Mouse (Mus musculus) heart, embryonic 12.5 days (tissue): ENCODE data around the gene Spata31d1d. TPM values are rescaled to one million over a fixed set of nuclear protein-coding genes. Genes with fewer than 3 reads are reported as not detected.
"Not testable (repeated sequence)": the region's sequence is repeated elsewhere in the genome, so short reads cannot be mapped to it uniquely, and the experiment has no call there.

ENCODE experiments used
- ATAC-seq: fragments of 200-750 bp; cut with Nextera tagmentation; 2 replicates; pipeline ENCODE4 v1.8.0; 2017; ENCODE audit warnings: moderate TSS enrichment, moderate library complexity; ENCODE audit not compliant: insufficient number of reproducible peaks, low FRiP score
- H3K27ac ChIP-seq: fragments of 300-500 bp; sonication (generic); 2 replicates; pipeline ENCODE4 v1.5.1; 2016; ENCODE audit warnings: mild to moderate bottlenecking, moderate library complexity; ENCODE audit not compliant: poor library complexity, severe bottlenecking
- H3K27me3 ChIP-seq: fragments of 300-500 bp; sonication (generic); replicated peaks from 2 replicates; pipeline ENCODE4 v1.6.1; 2016; ENCODE audit warnings: mild to moderate bottlenecking, moderate library complexity
- H3K36me3 ChIP-seq: fragments of 300-500 bp; sonication (generic); 2 replicates; pipeline ENCODE4 v1.6.1; 2016; ENCODE audit warnings: mild to moderate bottlenecking, moderate library complexity
- H3K4me1 ChIP-seq: fragments of 300-500 bp; sonication (generic); replicated peaks from 2 replicates; pipeline ENCODE4 v1.6.1; 2016; ENCODE audit warnings: mild to moderate bottlenecking
- H3K4me2 ChIP-seq: fragments of 300-500 bp; sonication (generic); 2 replicates; pipeline ENCODE4 v1.6.1; 2016; ENCODE audit warnings: mild to moderate bottlenecking, moderate library complexity
- H3K4me3 ChIP-seq: fragments of 300-500 bp; sonication (generic); 2 replicates; pipeline ENCODE4 v1.5.1; 2016; ENCODE audit warnings: mild to moderate bottlenecking
- H3K9ac ChIP-seq: fragments of 300-500 bp; sonication (generic); 2 replicates; pipeline ENCODE4 v1.6.1; 2016; ENCODE audit warnings: mild to moderate bottlenecking, moderate library complexity
- H3K9me3 ChIP-seq: fragments of 300-500 bp; sonication (generic); replicated peaks from 2 replicates; pipeline ENCODE4 v1.6.1; 2016; ENCODE audit warnings: mild to moderate bottlenecking, moderate library complexity
- WGBS: fragments of 180-500 bp; shearing (Covaris S2); methylation state at CpG from one replicate; pipeline ENCODE4 v1.1.7; 2016; 5-methylcytosine and 5-hydroxymethylcytosine counted together
- polyA plus RNA-seq: library from polyadenylated mRNA; unstranded; fragments of >200 nt; fragmentation: Nextera tagmentation; extraction: Ambion mirVana; gene quantifications from 2 replicates; pipeline ENCODE4 v1.2.1, GENCODE M21; 2016

Spata31d1d gene
- polyA plus RNA-seq, 1 experiment from 2014 or later, result not detected

DNA sequence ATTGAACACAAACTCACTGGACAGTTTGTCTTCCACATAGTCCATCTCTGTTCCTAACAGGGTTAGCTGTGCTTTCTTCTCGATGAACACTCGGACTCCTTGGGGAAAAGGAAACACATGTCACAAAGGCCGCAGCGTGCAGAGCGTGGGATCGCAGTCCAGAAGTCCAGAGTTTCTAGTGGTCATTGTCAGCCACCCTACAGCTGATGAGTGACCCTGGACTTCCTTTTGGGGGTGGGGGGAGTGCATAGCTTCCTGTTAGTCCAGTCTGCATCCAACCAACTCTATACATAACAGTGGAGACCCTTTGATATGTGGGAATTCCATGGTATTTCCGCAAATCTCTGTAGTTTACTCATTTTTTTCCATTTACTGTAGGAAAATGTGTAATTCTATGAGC, 25.4 kb upstream of the Spata31d1d start:
- ATAC-seq, result no peak
- H3K36me3 ChIP-seq, result peaks cover 76% of the 10 kb centered on the region
- no peaks in the 10 kb centered on the region for H3K27me3 ChIP-seq
- H3K4me2 ChIP-seq, result no peak overlapping the region
- no peak overlapping the region for H3K9ac ChIP-seq
- H3K4me1 ChIP-seq, result peaks cover 22% of the 10 kb centered on the region
- H3K4me3 ChIP-seq, result no peak overlapping the region
- no peaks in the 10 kb centered on the region; the same call in 1 of the 2 replicates for H3K9me3 ChIP-seq
- no peak overlapping the region for H3K27ac ChIP-seq
- WGBS, result 78% methylated on average over 7 of the region's 7 CpGs

DNA sequence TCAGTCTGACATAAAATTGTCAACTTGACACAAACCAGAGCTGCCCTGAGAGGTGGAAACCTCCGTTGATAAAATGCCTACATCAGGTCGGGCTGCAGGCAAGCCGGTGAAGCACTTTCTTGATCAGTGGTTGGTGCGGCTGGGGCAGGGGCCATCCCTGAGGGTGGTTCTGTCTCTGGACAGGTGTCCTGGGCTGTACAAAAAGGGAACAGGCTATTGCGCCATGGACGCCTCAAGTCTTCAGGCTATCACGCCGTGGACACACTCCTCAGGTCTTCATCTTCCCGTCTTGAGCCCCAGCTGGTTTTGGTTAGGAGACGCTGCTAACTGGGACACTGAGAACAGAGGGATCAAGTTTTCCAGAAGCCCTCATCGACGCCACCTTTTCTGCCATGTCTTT, 18.8 kb upstream of the Spata31d1d start:
- Histone ChIP-seq H3K4me3 (no peak overlapping the region), H3K4me2 (no peak overlapping the region), H3K4me1 (0 out of 2 replicates have a peak, but pooled peaks cover 2% of the 10 kb centered on the region), H3K27me3 (no peaks in the 10 kb centered on the region), H3K36me3 (peaks cover 18% of the 10 kb centered on the region), H3K9ac (no peak overlapping the region), H3K9me3 (no peaks in the 10 kb centered on the region; the same call in 1 of the 2 replicates), H3K27ac (no peak overlapping the region)
- no peak for ATAC-seq
- WGBS, result 60% methylated on average over 12 of the region's 12 CpGs

DNA sequence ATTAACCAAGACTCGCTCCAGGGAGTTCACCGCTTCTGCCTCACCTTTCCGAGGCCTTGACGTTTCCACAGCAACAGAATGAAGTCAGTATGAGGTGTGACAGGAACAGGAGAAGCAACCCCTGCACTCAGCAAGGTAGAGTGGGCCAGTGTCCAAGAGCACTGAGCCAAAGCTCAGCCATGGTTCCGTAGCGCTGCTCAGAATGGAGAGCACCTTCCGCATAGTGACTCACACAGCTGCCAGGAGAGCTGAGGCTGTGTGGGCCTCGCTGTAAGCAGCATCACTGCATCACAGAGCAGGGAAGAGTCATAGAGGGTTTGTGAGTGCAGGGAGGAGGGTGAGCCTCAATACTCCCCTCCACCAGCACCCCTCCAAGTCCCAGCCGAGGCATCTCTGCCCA, 15.2 kb upstream of the Spata31d1d start, which contains the start of gene 1700014D04Rik:
Gene 1700014D04Rik, minus strand, starts transcription at position 42 of the 400 bp plus-strand sequence.
- Histone ChIP-seq H3K36me3 (no peaks in the 10 kb centered on the region), H3K27ac (no peak within 1 kb of the TSS), H3K9me3 (no peaks in the 10 kb centered on the region), H3K9ac (no peak within 1 kb of the TSS), H3K4me1 (0 out of 2 replicates have a peak, but pooled peaks cover 3% of the 10 kb centered on the region), H3K4me2 (no peak within 1 kb of the TSS), H3K27me3 (no peaks in the 10 kb centered on the region), H3K4me3 (no peak within 1 kb of the TSS)
- WGBS, result 76% methylated on average over 9 of the region's 9 CpGs
- no peak for ATAC-seq

DNA sequence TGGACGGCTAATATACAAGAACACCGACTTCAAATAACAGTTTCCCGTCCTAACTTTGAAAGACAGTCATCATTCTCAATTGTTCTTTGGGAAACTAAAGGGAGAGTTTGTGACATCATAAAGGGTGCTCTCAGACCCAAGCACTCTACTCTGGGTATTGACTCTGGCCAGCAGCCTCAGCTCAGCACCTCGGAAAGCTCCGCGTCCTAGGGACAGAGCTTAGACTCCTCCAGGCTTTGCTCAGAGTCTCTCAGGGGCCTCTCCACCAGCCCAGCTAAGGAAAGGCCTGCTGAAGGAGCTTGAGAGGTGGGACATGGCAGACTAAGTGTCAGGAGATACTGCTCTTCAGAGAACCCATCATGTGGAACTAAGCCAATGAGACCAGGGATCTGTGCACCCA, 14.6 kb upstream of the Spata31d1d start:
- H3K36me3 ChIP-seq, result no peaks in the 10 kb centered on the region
- 0 out of 2 replicates have a peak, but pooled peaks cover 3% of the 10 kb centered on the region for H3K4me1 ChIP-seq
- H3K4me2 ChIP-seq, result no peak overlapping the region
- H3K27ac ChIP-seq, result no peak overlapping the region
- H3K4me3 ChIP-seq, result no peak overlapping the region
- H3K9ac ChIP-seq, result no peak overlapping the region
- H3K9me3 ChIP-seq, result no peaks in the 10 kb centered on the region
- 70% methylated on average over 6 of the region's 6 CpGs for WGBS
- H3K27me3 ChIP-seq, result no peaks in the 10 kb centered on the region
- 0 out of 2 replicates have a peak, but pooled peaks have one; percentile 34 for ATAC-seq

DNA sequence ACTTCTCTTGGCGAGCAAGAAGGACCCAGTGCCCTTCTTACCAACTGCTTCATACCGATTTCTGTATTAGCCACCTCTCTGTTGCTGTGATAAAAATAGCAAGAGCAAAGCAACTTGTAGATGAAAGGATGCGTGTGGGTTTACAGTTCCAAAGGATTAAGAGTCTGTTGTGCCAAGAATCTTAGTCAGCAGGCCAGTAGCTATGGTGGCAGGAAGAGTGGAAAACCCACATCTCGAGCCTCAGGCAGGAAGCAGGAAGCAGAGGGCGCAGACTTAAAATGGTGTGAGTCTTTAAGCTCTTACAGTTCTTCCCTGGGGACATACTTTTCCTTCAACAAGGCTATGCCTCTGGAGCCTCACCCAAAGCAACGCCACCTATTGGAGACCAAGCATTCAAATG, 13.9 kb upstream of the Spata31d1d start:
- no peak for ATAC-seq
- no peaks in the 10 kb centered on the region for H3K36me3 ChIP-seq
- H3K27ac ChIP-seq, result no peak overlapping the region
- WGBS, result 72% methylated on average over 6 of the region's 6 CpGs
- no peak overlapping the region for H3K9ac ChIP-seq
- no peak overlapping the region for H3K4me3 ChIP-seq
- H3K27me3 ChIP-seq, result no peaks in the 10 kb centered on the region
- 0 out of 2 replicates have a peak, but pooled peaks cover 3% of the 10 kb centered on the region for H3K4me1 ChIP-seq
- H3K4me2 ChIP-seq, result no peak overlapping the region
- H3K9me3 ChIP-seq, result no peaks in the 10 kb centered on the region

DNA sequence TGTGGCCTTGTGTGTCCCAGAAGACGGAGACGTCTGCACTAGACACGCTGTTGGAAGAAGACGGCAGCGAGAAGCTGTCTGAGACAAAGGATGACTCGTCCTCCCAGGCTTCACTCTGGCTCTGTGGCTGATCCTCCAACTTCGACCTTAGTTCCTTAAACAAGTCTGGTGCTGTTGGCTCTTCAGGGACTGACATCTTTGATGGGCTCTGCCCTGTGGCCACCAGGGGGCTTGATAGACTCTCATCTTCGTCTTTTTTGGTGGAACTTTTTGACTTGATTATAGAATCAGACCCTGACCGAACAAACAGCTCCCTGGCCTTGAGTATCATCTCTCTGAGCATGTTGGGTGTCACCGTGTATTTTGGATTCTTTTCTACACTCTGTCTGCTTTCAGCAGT, 10.1 kb upstream of the Spata31d1d start:
- WGBS, result 67% methylated on average over 10 of the region's 10 CpGs
- no peaks in the 10 kb centered on the region for H3K9me3 ChIP-seq

DNA sequence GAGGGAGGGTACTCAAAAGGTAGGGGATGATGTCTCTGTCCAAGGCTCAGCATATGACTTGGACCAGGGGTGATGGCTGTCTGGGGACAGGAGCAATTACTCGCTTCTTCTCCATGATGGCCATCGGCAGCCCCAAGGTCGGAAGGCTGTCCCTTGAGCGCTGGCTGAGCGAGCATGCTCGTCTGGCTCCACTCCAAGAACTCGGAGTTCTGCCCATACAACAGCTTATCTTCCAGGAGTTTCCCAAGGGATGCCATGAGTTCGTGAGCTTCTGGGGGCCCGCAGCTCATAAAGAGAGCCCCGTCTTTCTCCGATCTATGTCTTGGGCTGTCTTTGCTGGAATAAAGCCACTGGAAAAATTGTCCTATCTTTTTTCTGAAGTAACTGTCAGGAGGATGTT, 9.5 kb upstream of the Spata31d1d start:
- H3K4me1 ChIP-seq, result 0 out of 2 replicates have a peak, but pooled peaks cover 3% of the 10 kb centered on the region
- no peak overlapping the region for H3K9ac ChIP-seq
- H3K4me2 ChIP-seq, result no peak overlapping the region
- H3K27me3 ChIP-seq, result no peaks in the 10 kb centered on the region
- no peak for ATAC-seq
- H3K9me3 ChIP-seq, result no peaks in the 10 kb centered on the region
- H3K36me3 ChIP-seq, result no peaks in the 10 kb centered on the region
- no peak overlapping the region for H3K4me3 ChIP-seq
- 75% methylated on average over 11 of the region's 11 CpGs for WGBS
- H3K27ac ChIP-seq, result no peak overlapping the region

More for the DNA sequence above, 10.1 kb upstream of the Spata31d1d start:
- Histone ChIP-seq H3K9ac (no peak overlapping the region), H3K4me1 (0 out of 2 replicates have a peak, but pooled peaks cover 3% of the 10 kb centered on the region), H3K4me2 (no peak overlapping the region), H3K27me3 (no peaks in the 10 kb centered on the region), H3K27ac (no peak overlapping the region), H3K4me3 (no peak overlapping the region), H3K36me3 (no peaks in the 10 kb centered on the region)
- no peak for ATAC-seq

DNA sequence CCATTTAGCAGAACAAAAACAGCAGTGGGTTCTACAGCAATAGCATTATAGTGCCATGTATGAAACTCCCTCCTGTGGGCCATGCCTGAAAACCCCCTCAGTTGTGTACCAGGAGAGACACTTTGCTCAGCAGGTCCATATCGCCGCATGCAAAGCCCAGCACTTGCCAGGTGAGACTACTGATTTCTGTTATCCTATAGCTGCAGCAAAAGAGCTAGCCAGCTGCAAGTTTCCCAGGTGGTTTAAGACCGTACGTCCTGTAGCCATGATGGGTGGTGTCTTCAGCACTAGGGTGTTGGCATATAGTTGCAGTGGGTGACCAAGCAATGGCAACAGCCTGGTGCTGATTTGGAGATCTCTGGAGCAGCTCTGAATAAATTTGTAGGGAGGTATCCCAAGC, 7.8 kb upstream of the Spata31d1d start:
- WGBS, result 83% methylated on average over 4 of the region's 4 CpGs
- Histone ChIP-seq H3K27me3 (no peaks in the 10 kb centered on the region), H3K4me2 (no peak overlapping the region), H3K9me3 (no peaks in the 10 kb centered on the region), H3K27ac (no peak overlapping the region), H3K4me1 (no peaks in the 10 kb centered on the region), H3K9ac (no peak overlapping the region), H3K36me3 (no peaks in the 10 kb centered on the region), H3K4me3 (no peak overlapping the region)
- no peak for ATAC-seq

DNA sequence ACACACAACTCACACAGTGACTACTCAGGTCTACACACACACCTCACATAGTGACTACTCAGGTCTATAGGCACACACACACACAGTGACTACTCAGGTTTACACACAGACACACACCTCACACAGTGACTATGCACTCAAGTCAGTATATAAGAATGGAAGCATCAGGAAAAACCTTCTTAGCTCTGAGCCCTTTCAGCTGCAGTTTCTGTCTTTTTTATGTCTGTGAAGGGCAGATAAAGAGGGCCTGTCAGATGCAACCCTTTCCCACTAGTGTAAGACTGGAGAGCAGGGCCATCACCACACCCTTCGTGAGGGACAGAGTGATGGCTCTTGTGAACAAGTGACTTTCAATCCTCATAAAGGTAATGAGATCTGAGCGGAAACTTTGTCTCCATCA, 6.9 kb upstream of the Spata31d1d start:
- Histone ChIP-seq H3K9ac (no peak overlapping the region), H3K36me3 (no peaks in the 10 kb centered on the region), H3K27ac (no peak overlapping the region), H3K4me3 (no peak overlapping the region), H3K4me2 (no peak overlapping the region), H3K4me1 (no peaks in the 10 kb centered on the region), H3K27me3 (no peaks in the 10 kb centered on the region), H3K9me3 (no peaks in the 10 kb centered on the region)
- WGBS, result 77% methylated on average over 2 of the region's 2 CpGs
- ATAC-seq, result peak; percentile 66; the same call in 1 of the 2 replicates

DNA sequence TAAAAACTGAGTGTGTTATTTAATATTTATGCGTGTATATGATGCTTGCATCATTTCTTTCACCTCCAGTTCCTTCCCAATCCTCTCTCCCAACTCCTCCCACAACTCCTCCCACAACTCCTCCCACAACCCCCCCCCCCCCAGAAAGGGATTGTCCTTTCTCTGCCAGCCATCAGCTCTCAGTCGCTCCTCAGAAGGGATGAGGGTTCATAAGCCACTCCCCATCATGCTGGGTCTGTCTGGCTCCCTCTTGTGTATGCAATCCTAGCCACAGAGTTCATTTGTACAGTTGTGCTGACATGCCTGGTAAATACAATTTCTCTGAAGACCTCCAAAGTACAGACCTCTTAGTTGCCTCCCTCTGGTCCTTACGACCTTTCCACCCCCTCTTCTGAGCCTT, 3.6 kb upstream of the Spata31d1d start:
- no peak overlapping the region for H3K9ac ChIP-seq
- H3K9me3 ChIP-seq, result no peaks in the 10 kb centered on the region
- WGBS, result 27% methylated on average over 3 of the region's 3 CpGs
- no peak for ATAC-seq
- no peak overlapping the region for H3K27ac ChIP-seq
- H3K27me3 ChIP-seq, result no peaks in the 10 kb centered on the region
- H3K36me3 ChIP-seq, result no peaks in the 10 kb centered on the region
- no peak overlapping the region for H3K4me3 ChIP-seq
- H3K4me2 ChIP-seq, result no peak overlapping the region
- no peaks in the 10 kb centered on the region for H3K4me1 ChIP-seq

DNA sequence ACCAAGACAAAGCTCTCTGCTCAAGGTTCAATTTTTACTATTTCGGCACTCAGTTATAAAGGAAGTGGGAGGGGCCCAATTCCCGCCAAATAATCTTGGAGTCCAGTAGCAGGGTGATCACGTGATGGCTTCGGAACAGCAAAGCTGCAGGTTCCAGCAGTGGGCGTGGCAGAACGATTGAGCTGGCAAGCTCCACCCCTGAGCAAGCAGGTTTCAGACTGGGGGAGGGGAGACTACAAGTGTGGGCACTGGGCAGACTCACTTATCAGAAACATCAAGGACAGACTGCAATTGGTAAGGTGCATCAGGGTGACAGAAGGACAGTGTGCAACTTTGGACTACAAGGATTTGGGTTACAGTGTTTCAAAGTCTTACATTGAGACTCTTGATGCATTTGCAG, 2.8 kb upstream of the Spata31d1d start:
- H3K27ac ChIP-seq, H3K4me3 ChIP-seq, ATAC-seq, H3K4me2 ChIP-seq, H3K36me3 ChIP-seq, H3K9ac ChIP-seq, H3K4me1 ChIP-seq, H3K27me3 ChIP-seq, H3K9me3 ChIP-seq: not testable (repeated sequence)
- 29% methylated on average over 6 of the region's 6 CpGs for WGBS

DNA sequence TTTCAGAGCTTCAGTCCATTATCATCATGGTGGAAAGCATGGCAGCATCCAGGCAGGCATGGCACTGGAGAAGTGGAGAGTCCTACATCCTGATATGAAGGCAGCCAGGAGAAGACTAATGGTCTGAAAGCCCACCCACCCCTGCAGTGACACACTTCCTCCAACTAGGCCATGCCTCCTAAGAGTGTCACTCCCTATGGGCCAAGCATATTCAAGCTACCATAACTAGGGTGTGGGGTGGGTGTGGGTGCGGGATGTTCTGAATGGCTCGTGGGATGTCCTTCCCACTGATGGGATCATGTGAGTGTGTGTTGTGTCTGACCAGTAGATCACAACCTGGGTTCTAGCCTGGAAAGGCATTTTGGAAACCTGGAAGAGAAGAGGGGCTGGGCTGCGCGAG, 2.4 kb upstream of the Spata31d1d start:
- 66% methylated on average over 4 of the region's 4 CpGs for WGBS
- Histone ChIP-seq H3K36me3 (no peaks in the 10 kb centered on the region), H3K4me3 (no peak overlapping the region), H3K27ac (no peak overlapping the region), H3K27me3 (no peaks in the 10 kb centered on the region), H3K9me3 (no peaks in the 10 kb centered on the region), H3K4me2 (no peak overlapping the region), H3K4me1 (no peaks in the 10 kb centered on the region), H3K9ac (no peak overlapping the region)
- ATAC-seq, result no peak
